Mouse (Mus musculus) thymus, adult 2 months (tissue): Measurements from ENCODE around the gene Lman2. TPM values are rescaled to one million over a fixed set of nuclear protein-coding genes. Genes with fewer than 3 reads are reported as not detected.
A peak's percentile ranks its signal among the peaks of the same experiment; 100 is the strongest.

Source experiments
- DNase-seq: peaks from one replicate; pipeline ENCODE4 v3.0.0; 2021
- H3K27ac ChIP-seq: fragments of 200-500 bp; 2 replicates; pipeline ENCODE4 v1.5.1; 2012; ENCODE audit warnings: low read length, control low read depth; ENCODE audit not compliant: control insufficient read depth, insufficient read depth
- H3K27me3 ChIP-seq: fragments of 200-500 bp; 2 replicates; pipeline ENCODE4 v1.6.1; 2012; ENCODE audit warnings: mild to moderate bottlenecking, low read length, moderate library complexity, mixed read lengths; ENCODE audit not compliant: control insufficient read depth, insufficient read depth
- H3K36me3 ChIP-seq: fragments of 200-500 bp; 2 replicates; pipeline ENCODE4 v1.6.1; 2012; ENCODE audit warnings: mild to moderate bottlenecking, low read length, moderate library complexity; ENCODE audit not compliant: control insufficient read depth, insufficient read depth
- H3K4me1 ChIP-seq: fragments of 200-500 bp; replicated peaks from 2 replicates; pipeline ENCODE4 v1.6.1; 2012; ENCODE audit warnings: low read length; ENCODE audit not compliant: control insufficient read depth, insufficient read depth
- H3K4me3 ChIP-seq: fragments of 200-500 bp; 2 replicates; pipeline ENCODE4 v1.5.1; 2012; ENCODE audit warnings: mild to moderate bottlenecking, low read length, control low read depth, moderate library complexity; ENCODE audit not compliant: control insufficient read depth, insufficient read depth
- CTCF ChIP-seq: fragments of 200-500 bp; IDR thresholded peaks from 2 replicates; pipeline ENCODE4 v1.5.1; 2012; ENCODE audit warnings: mild to moderate bottlenecking, control low read depth, low read length, moderate library complexity, borderline replicate concordance; ENCODE audit not compliant: control insufficient read depth, poor library complexity, insufficient read depth; ENCODE audit errors: extremely low read depth
- POLR2A ChIP-seq: fragments of 200-500 bp; IDR thresholded peaks from 2 replicates; pipeline ENCODE4 v1.6.1; 2012; ENCODE audit warnings: mild to moderate bottlenecking, low read length, control low read depth, moderate library complexity; ENCODE audit not compliant: control insufficient read depth, poor library complexity, insufficient read depth; ENCODE audit errors: extremely low read depth
- WGBS: fragments of 180-500 bp; shearing (Covaris S2); methylation state at CpG from one replicate; pipeline ENCODE4 v1.1.7; 2018; 5-methylcytosine and 5-hydroxymethylcytosine counted together
- polyA plus RNA-seq: library from polyadenylated mRNA; depleted of rRNA; stranded (reverse); fragments of >200 nt; gene quantifications from 2 replicates; pipeline ENCODE4 v1.2.3, GENCODE M21; 2012

Gene Lman2
- polyA plus RNA-seq, 1 experiment = 139 TPM

- Histone ChIP-seq H3K36me3 (no peaks in the 10 kb centered on the region), H3K4me1 (peaks cover 14% of the 10 kb centered on the region), H3K4me3 (no peak overlapping the region), H3K27ac (no peak overlapping the region), H3K27me3 (no peaks in the 10 kb centered on the region)
- TF ChIP-seq POLR2A = no peak
- TF ChIP-seq CTCF = no peak
- 65% methylated on average over 15 of the region's 15 CpGs for WGBS
- DNase-seq = no peak
Observed at GRCm38 (mm10) chr13:55403935-55404852, 41.6 kb upstream of the Lman2 start.

- no peaks in the 10 kb centered on the region for H3K36me3 ChIP-seq
- no peak overlapping the region for H3K4me3 ChIP-seq
- no peaks in the 10 kb centered on the region for H3K27me3 ChIP-seq
- H3K27ac ChIP-seq = no peak overlapping the region
- no peak for TF ChIP-seq CTCF
- no peak for TF ChIP-seq POLR2A
- H3K4me1 ChIP-seq = peaks cover 14% of the 10 kb centered on the region
- DNase-seq = no peak
- 87% methylated on average over 7 of the region's 7 CpGs for WGBS
Observed at GRCm38 (mm10) chr13:55403266-55403665, 40.7 kb upstream of the Lman2 start.

DNA sequence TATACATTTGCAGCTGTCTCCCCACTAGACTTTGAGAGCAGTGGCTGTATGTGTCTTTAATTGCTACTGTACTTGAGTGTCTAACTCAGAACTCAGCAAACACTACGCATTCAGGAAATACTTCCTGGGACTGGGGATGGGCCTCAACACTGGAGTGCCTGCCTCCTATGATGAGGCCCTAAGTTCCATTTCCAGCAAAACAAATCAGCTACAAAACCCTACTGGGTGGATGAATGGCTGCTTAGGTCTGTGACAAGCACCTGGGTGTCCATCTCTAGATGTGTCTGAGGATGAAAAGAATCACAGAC, 37.4 kb upstream of the Lman2 start:
- Histone ChIP-seq H3K27me3 (no peaks in the 10 kb centered on the region; the same call in 1 of the 2 replicates), H3K36me3 (no peaks in the 10 kb centered on the region), H3K4me3 (no peak overlapping the region), H3K27ac (no peak overlapping the region), H3K4me1 (peaks cover 4% of the 10 kb centered on the region)
- TF ChIP-seq CTCF = no peak
- no peak for TF ChIP-seq POLR2A
- DNase-seq = no peak
- WGBS = 80% methylated on average over 1 of the region's 1 CpGs

- H3K27me3 ChIP-seq = no peaks in the 10 kb centered on the region; the same call in 1 of the 2 replicates
- DNase-seq = no peak
- no peak overlapping the region for H3K27ac ChIP-seq
- WGBS = 47% methylated on average over 5 of the region's 5 CpGs
- no peaks in the 10 kb centered on the region for H3K36me3 ChIP-seq
- H3K4me3 ChIP-seq = no peak overlapping the region
- TF ChIP-seq CTCF (no peak), POLR2A (no peak)
- H3K4me1 ChIP-seq = no peaks in the 10 kb centered on the region
Observed at GRCm38 (mm10) chr13:55399300-55400038, 36.9 kb upstream of the Lman2 start.

DNA sequence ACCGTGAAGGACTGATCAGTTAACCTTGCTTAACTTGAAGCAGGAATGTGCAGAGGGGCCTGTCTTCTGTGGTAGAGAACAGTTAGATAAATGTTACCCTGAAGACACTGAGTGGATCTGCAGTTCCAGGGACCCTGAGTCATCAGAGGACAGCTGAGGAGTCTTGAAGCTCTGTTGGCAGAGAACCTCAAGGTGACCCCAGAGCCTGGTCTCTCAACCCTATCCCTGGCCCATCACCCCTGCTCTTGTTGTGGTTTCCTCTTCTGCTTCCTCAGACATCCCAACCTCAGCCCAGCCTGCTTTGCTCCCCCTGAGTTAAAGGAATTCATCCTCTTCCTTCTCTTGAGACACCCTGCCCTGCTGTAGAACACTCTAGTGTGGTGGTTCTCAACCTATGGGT, 35.5 kb upstream of the Lman2 start, which contains the start of gene Slc34a1:
Gene Slc34a1 (plus strand): TSS at position 100 of the 400 bp plus-strand sequence.
- Histone ChIP-seq H3K36me3 (no peaks in the 10 kb centered on the region), H3K4me1 (no peaks in the 10 kb centered on the region), H3K4me3 (no peak within 1 kb of the TSS), H3K27ac (no peak within 1 kb of the TSS), H3K27me3 (no peaks in the 10 kb centered on the region; the same call in 1 of the 2 replicates)
- DNase-seq = no peak
- WGBS = 50% methylated on average over 1 of the region's 1 CpGs
- TF ChIP-seq CTCF = no peak
- TF ChIP-seq POLR2A = no peak

- 83% methylated on average over 4 of the region's 4 CpGs for WGBS
Observed at GRCm38 (mm10) chr13:55392933-55393332, 30.4 kb upstream of the Lman2 start.

More at GRCm38 (mm10) chr13:55392933-55393332, 30.4 kb upstream of the Lman2 start:
- no peaks in the 10 kb centered on the region for H3K36me3 ChIP-seq
- peak; percentile 42 for DNase-seq
- no peak for TF ChIP-seq POLR2A
- peak; percentile 45; the same call in 1 of the 2 replicates for TF ChIP-seq CTCF
- H3K4me3 ChIP-seq = no peak overlapping the region
- no peak overlapping the region for H3K27ac ChIP-seq
- no peaks in the 10 kb centered on the region for H3K4me1 ChIP-seq
- no peaks in the 10 kb centered on the region; the same call in 1 of the 2 replicates for H3K27me3 ChIP-seq
